Mouse (Mus musculus) granulocyte monocyte progenitor cell, adult 5-6 weeks (primary cell): ENCODE results near the gene Steap3. TPM values are rescaled to one million over a fixed set of nuclear protein-coding genes. Genes with fewer than 3 reads are reported as not detected.
"Not testable (repeated sequence)": the region's sequence is repeated elsewhere in the genome, so short reads cannot be mapped to it uniquely, and the experiment has no call there.

Experiments used
- ATAC-seq: replicated peaks from 2 replicates; pipeline ENCODE4 v1.8.0; 2016; ENCODE audit warnings: mild to moderate bottlenecking, moderate TSS enrichment, inconsistent platforms; ENCODE audit not compliant: poor library complexity, severe bottlenecking
- total RNA-seq, 2 experiments: library from RNA; stranded (forward) in 1 of 2; stranded (reverse) in 1 of 2; fragments of 200-712, 200-1000 nt in 1 of 2; fragments of >200 nt in 1 of 2; fragmentation: Nextera tagmentation in 1 of 2; gene quantifications; 2 replicates each; pipeline ENCODE4 v1.2.3; 2014 to 2017

The Steap3 gene
- total RNA-seq (2014; fragmentation: Nextera tagmentation): 19.1 and 26.6 TPM in 2 replicates
- total RNA-seq (2017): 4.8 and 6.2 TPM in 2 replicates

GRCm38 (mm10) chr1:120272605-120273004, at the start of gene Steap3:
Gene Steap3, minus strand, starts transcription at chr1:120272705.
- ATAC-seq: no peak

GRCm38 (mm10) chr1:120321270-120322021, 48.9 kb upstream of the Steap3 start:
- no peak for ATAC-seq

- ATAC-seq: no peak
Observed at GRCm38 (mm10) chr1:120305801-120306200, 33.3 kb upstream of the Steap3 start.

- ATAC-seq: no peak
Observed at GRCm38 (mm10) chr1:120296936-120297335, 24.4 kb upstream of the Steap3 start.

GRCm38 (mm10) chr1:120293803-120294202, 21.3 kb upstream of the Steap3 start:
- ATAC-seq: peak; percentile 93

- no peak for ATAC-seq
Observed at GRCm38 (mm10) chr1:120291709-120292108, 19.2 kb upstream of the Steap3 start.

- ATAC-seq: no peak
Observed at GRCm38 (mm10) chr1:120289843-120290242, 17.3 kb upstream of the Steap3 start.

- ATAC-seq: no peak
Observed at GRCm38 (mm10) chr1:120287679-120288078, 15.2 kb upstream of the Steap3 start.

GRCm38 (mm10) chr1:120276058-120276457, 3.6 kb upstream of the Steap3 start:
- ATAC-seq: not testable (repeated sequence)

GRCm38 (mm10) chr1:120275224-120275623, 2.7 kb upstream of the Steap3 start:
- no peak for ATAC-seq

- no peak for ATAC-seq
Observed at GRCm38 (mm10) chr1:120270882-120271281, 1.6 kb downstream of the Steap3 start.

- no peak for ATAC-seq
Observed at GRCm38 (mm10) chr1:120270115-120270514, 2.4 kb downstream of the Steap3 start.

- no peak for ATAC-seq
Observed at GRCm38 (mm10) chr1:120267631-120268030, 4.9 kb downstream of the Steap3 start.

- ATAC-seq: no peak
Observed at GRCm38 (mm10) chr1:120266460-120266859, 6.0 kb downstream of the Steap3 start.

GRCm38 (mm10) chr1:120264861-120265686, 7.4 kb downstream of the Steap3 start:
- peak; percentile 86 for ATAC-seq

- ATAC-seq: no peak
Observed at GRCm38 (mm10) chr1:120263226-120263625, 9.3 kb downstream of the Steap3 start.

GRCm38 (mm10) chr1:120261166-120261565, 11.3 kb downstream of the Steap3 start:
- no peak for ATAC-seq

GRCm38 (mm10) chr1:120259249-120259648, 13.3 kb downstream of the Steap3 start:
- no peak for ATAC-seq

GRCm38 (mm10) chr1:120258744-120259143, 13.8 kb downstream of the Steap3 start:
- peak; percentile 36; the same call in 1 of the 2 replicates for ATAC-seq

GRCm38 (mm10) chr1:120258245-120258644, 14.3 kb downstream of the Steap3 start:
- no peak for ATAC-seq

- no peak for ATAC-seq
Observed at GRCm38 (mm10) chr1:120253751-120254150, 18.8 kb downstream of the Steap3 start.
